Mouse (Mus musculus) intestine, postnatal 0 days (tissue): Measurements from ENCODE around the gene Rgl1. TPM values are rescaled to one million over a fixed set of nuclear protein-coding genes. Genes with fewer than 3 reads are reported as not detected.

Experiments used
- ATAC-seq: fragments of 200-750 bp; cut with Nextera tagmentation; 2 replicates; pipeline ENCODE4 v1.8.0; 2017; ENCODE audit warnings: mild to moderate bottlenecking, moderate TSS enrichment, moderate library complexity
- H3K27ac ChIP-seq: fragments of 300-500 bp; sonication (generic); 2 replicates; pipeline ENCODE4 v1.5.1; 2014; ENCODE audit warnings: mild to moderate bottlenecking, low read depth, low read length, moderate library complexity
- H3K27me3 ChIP-seq: fragments of 300-500 bp; sonication (generic); replicated peaks from 2 replicates; pipeline ENCODE4 v1.6.1; 2014; ENCODE audit warnings: low read length, mixed read lengths; ENCODE audit not compliant: control insufficient read depth, insufficient read depth
- H3K36me3 ChIP-seq: fragments of 300-500 bp; sonication (generic); 2 replicates; pipeline ENCODE4 v1.6.1; 2014; ENCODE audit warnings: mild to moderate bottlenecking, moderate library complexity; ENCODE audit not compliant: control insufficient read depth, insufficient read depth
- H3K4me1 ChIP-seq: fragments of 300-500 bp; sonication (generic); replicated peaks from 2 replicates; pipeline ENCODE4 v1.6.1; 2014; ENCODE audit warnings: antibody characterized with exemption, low read length, mixed read lengths; ENCODE audit not compliant: control insufficient read depth, insufficient read depth
- H3K4me2 ChIP-seq: fragments of 300-500 bp; sonication (generic); replicated peaks from 2 replicates; pipeline ENCODE4 v1.6.1; 2014; ENCODE audit warnings: low read depth, mild to moderate bottlenecking, moderate library complexity
- H3K4me3 ChIP-seq: fragments of 300-500 bp; sonication (generic); 2 replicates; pipeline ENCODE4 v1.5.1; 2014; ENCODE audit warnings: low read depth, low read length
- H3K9ac ChIP-seq: fragments of 300-500 bp; sonication (generic); 2 replicates; pipeline ENCODE4 v1.6.1; 2014; ENCODE audit warnings: mild to moderate bottlenecking, low read depth, low read length
- H3K9me3 ChIP-seq: fragments of 300-500 bp; sonication (generic); 2 replicates; pipeline ENCODE4 v1.6.1; 2016; ENCODE audit warnings: mixed run types; ENCODE audit not compliant: control insufficient read depth
- CTCF ChIP-seq: sonication (generic); IDR thresholded peaks from 2 replicates; pipeline ENCODE4 v1.5.1; 2016; ENCODE audit warnings: low read depth, mild to moderate bottlenecking, control low read depth, antibody characterized with exemption, moderate library complexity
- WGBS: fragments of 180-500 bp; shearing (Covaris S2); extraction: QIAGEN DNeasy Blood & Tissue Kit; methylation state at CpG from one replicate; pipeline ENCODE4 v1.1.7; 2014; 5-methylcytosine and 5-hydroxymethylcytosine counted together
- polyA plus RNA-seq: library from polyadenylated mRNA; unstranded; fragments of >200 nt; fragmentation: Nextera tagmentation; extraction: Ambion mirVana; gene quantifications from 2 replicates; pipeline ENCODE4 v1.2.1, GENCODE M21; 2015

The Rgl1 gene
- polyA plus RNA-seq, 1 experiment from 2014 or later: 39.4 TPM

- ATAC-seq: 0 out of 2 replicates have a peak, but pooled peaks have one; percentile 40
- no peak overlapping the region for H3K9ac ChIP-seq
Observed at GRCm38 (mm10) chr1:152594690-152595089, 171.5 kb downstream of the Rgl1 start.

GRCm38 (mm10) chr1:152593831-152594549 lies 172.2 kb downstream of the Rgl1 start:
- 89% methylated on average over 9 of the region's 9 CpGs for WGBS
- Histone ChIP-seq H3K4me1 (peaks cover 7% of the 10 kb centered on the region), H3K27me3 (no peaks in the 10 kb centered on the region)

More at GRCm38 (mm10) chr1:152594690-152595089, 171.5 kb downstream of the Rgl1 start:
- Histone ChIP-seq H3K9me3 (no peaks in the 10 kb centered on the region), H3K4me3 (no peak overlapping the region), H3K4me2 (no peak overlapping the region), H3K27me3 (no peaks in the 10 kb centered on the region), H3K4me1 (peaks cover 7% of the 10 kb centered on the region), H3K36me3 (peaks cover 5% of the 10 kb centered on the region; the same call in 1 of the 2 replicates), H3K27ac (no peak overlapping the region)
- no peak for TF ChIP-seq CTCF
- 53% methylated on average over 5 of the region's 5 CpGs for WGBS

GRCm38 (mm10) chr1:152593382-152593781 lies 172.8 kb downstream of the Rgl1 start:
- H3K4me1 ChIP-seq: peaks cover 7% of the 10 kb centered on the region
- no peak for TF ChIP-seq CTCF
- no peak overlapping the region for H3K4me2 ChIP-seq
- no peak for ATAC-seq
- WGBS: 85% methylated on average over 7 of the region's 7 CpGs
- H3K36me3 ChIP-seq: peaks cover 5% of the 10 kb centered on the region; the same call in 1 of the 2 replicates
- H3K9ac ChIP-seq: no peak overlapping the region
- no peak overlapping the region for H3K4me3 ChIP-seq
- no peaks in the 10 kb centered on the region for H3K27me3 ChIP-seq
- no peak overlapping the region for H3K27ac ChIP-seq
- H3K9me3 ChIP-seq: no peaks in the 10 kb centered on the region

More at GRCm38 (mm10) chr1:152593831-152594549, 172.2 kb downstream of the Rgl1 start:
- Histone ChIP-seq H3K36me3 (peaks cover 5% of the 10 kb centered on the region; the same call in 1 of the 2 replicates), H3K9me3 (no peaks in the 10 kb centered on the region), H3K4me3 (no peak overlapping the region), H3K27ac (no peak overlapping the region), H3K4me2 (no peak overlapping the region), H3K9ac (no peak overlapping the region)
- no peak for TF ChIP-seq CTCF
- ATAC-seq: no peak

GRCm38 (mm10) chr1:152592609-152593008 lies 173.5 kb downstream of the Rgl1 start:
- H3K9me3 ChIP-seq: no peaks in the 10 kb centered on the region
- TF ChIP-seq CTCF: no peak
- H3K9ac ChIP-seq: no peak overlapping the region
- H3K4me3 ChIP-seq: no peak overlapping the region
- peaks cover 5% of the 10 kb centered on the region; the same call in 1 of the 2 replicates for H3K36me3 ChIP-seq
- no peak overlapping the region for H3K4me2 ChIP-seq
- H3K4me1 ChIP-seq: peaks cover 7% of the 10 kb centered on the region
- no peaks in the 10 kb centered on the region for H3K27me3 ChIP-seq
- 87% methylated on average over 6 of the region's 6 CpGs for WGBS
- no peak overlapping the region for H3K27ac ChIP-seq
- no peak for ATAC-seq

- Histone ChIP-seq H3K4me3 (no peak overlapping the region), H3K4me1 (peaks cover 7% of the 10 kb centered on the region), H3K27ac (no peak overlapping the region), H3K9me3 (no peaks in the 10 kb centered on the region), H3K36me3 (0 out of 2 replicates have a peak, but pooled peaks cover 5% of the 10 kb centered on the region), H3K4me2 (no peak overlapping the region), H3K9ac (no peak overlapping the region), H3K27me3 (no peaks in the 10 kb centered on the region)
- ATAC-seq: no peak
- 91% methylated on average over 12 of the region's 15 CpGs for WGBS
- TF ChIP-seq CTCF: no peak
Observed at GRCm38 (mm10) chr1:152591746-152592498, 174.2 kb downstream of the Rgl1 start.

GRCm38 (mm10) chr1:152590321-152590720 lies 175.8 kb downstream of the Rgl1 start:
- TF ChIP-seq CTCF: no peak
- H3K4me1 ChIP-seq: peaks cover 7% of the 10 kb centered on the region
- WGBS: 76% methylated on average over 5 of the region's 5 CpGs
- H3K4me2 ChIP-seq: no peak overlapping the region
- no peak overlapping the region for H3K9ac ChIP-seq
- no peak overlapping the region for H3K4me3 ChIP-seq
- H3K9me3 ChIP-seq: no peaks in the 10 kb centered on the region
- H3K27ac ChIP-seq: no peak overlapping the region
- peaks cover 12% of the 10 kb centered on the region; the same call in 1 of the 2 replicates for H3K36me3 ChIP-seq
- ATAC-seq: no peak
- H3K27me3 ChIP-seq: no peaks in the 10 kb centered on the region
